Mouse (Mus musculus): Measurements from ENCODE around the gene Dpp4. TPM values are rescaled to one million over a fixed set of nuclear protein-coding genes. Genes with fewer than 3 reads are reported as not detected.

Gene Dpp4
- polyA plus RNA-seq (2015; fragmentation: Nextera tagmentation; extraction: Ambion mirVana) = 1.3 and 2.0 TPM in 2 replicates

GRCm38 (mm10) chr2:62412081-62412821 lies at the start of gene Dpp4:
Dpp4 (minus strand) TSS chr2:62412231.
- ATAC-seq = no peak
- H3K4me1 ChIP-seq (ENCODE audit: control insufficient read depth, insufficient read depth, low read length) = peaks cover 6% of the 10 kb centered on the region; the same call in 1 of the 2 replicates
- no peaks in the 10 kb centered on the region for H3K9me3 ChIP-seq (replicated peaks; ENCODE audit: control insufficient read depth, low read length, poor library complexity, severe bottlenecking)
- 48% methylated on average over 13 of the region's 13 CpGs for WGBS
- H3K27me3 ChIP-seq (ENCODE audit: control insufficient read depth, insufficient read depth, low read depth, low read length) = peaks cover 4% of the 10 kb centered on the region
- peak within 1 kb of the TSS; percentile 42 for H3K9ac ChIP-seq (ENCODE audit: low read depth, low read length)
- H3K36me3 ChIP-seq (ENCODE audit: control insufficient read depth, insufficient read depth, low read length) = no peaks in the 10 kb centered on the region
- H3K4me2 ChIP-seq (ENCODE audit: low read length) = peak within 1 kb of the TSS; percentile 74
- H3K27ac ChIP-seq (ENCODE audit: low read length) = no peak within 1 kb of the TSS
- H3K4me3 ChIP-seq (ENCODE audit: low read depth, low read length) = peak within 1 kb of the TSS; percentile 38

GRCm38 (mm10) chr2:62460815-62461450 lies 48.9 kb upstream of the Dpp4 start:
- Histone ChIP-seq H3K36me3 (ENCODE audit: control insufficient read depth, insufficient read depth, low read length) (no peaks in the 10 kb centered on the region), H3K27ac (ENCODE audit: low read length) (no peak overlapping the region), H3K9me3 (replicated peaks; ENCODE audit: control insufficient read depth, low read length, poor library complexity, severe bottlenecking) (no peaks in the 10 kb centered on the region), H3K9ac (ENCODE audit: low read depth, low read length) (no peak overlapping the region), H3K4me2 (ENCODE audit: low read length) (no peak overlapping the region), H3K4me1 (ENCODE audit: control insufficient read depth, insufficient read depth, low read length) (no peaks in the 10 kb centered on the region), H3K4me3 (ENCODE audit: low read depth, low read length) (no peak overlapping the region), H3K27me3 (ENCODE audit: control insufficient read depth, insufficient read depth, low read depth, low read length) (no peaks in the 10 kb centered on the region)
- WGBS = 91% methylated on average over 12 of the region's 12 CpGs
- ATAC-seq = no peak

- no peaks in the 10 kb centered on the region for H3K27me3 ChIP-seq (ENCODE audit: control insufficient read depth, insufficient read depth, low read depth, low read length)
- ATAC-seq = no peak
- H3K36me3 ChIP-seq (ENCODE audit: control insufficient read depth, insufficient read depth, low read length) = no peaks in the 10 kb centered on the region
- WGBS = 81% methylated on average over 7 of the region's 7 CpGs
- no peak overlapping the region for H3K9ac ChIP-seq (ENCODE audit: low read depth, low read length)
- H3K4me1 ChIP-seq (ENCODE audit: control insufficient read depth, insufficient read depth, low read length) = no peaks in the 10 kb centered on the region
- H3K4me3 ChIP-seq (ENCODE audit: low read depth, low read length) = no peak overlapping the region
- H3K4me2 ChIP-seq (ENCODE audit: low read length) = no peak overlapping the region
- no peaks in the 10 kb centered on the region for H3K9me3 ChIP-seq (replicated peaks; ENCODE audit: control insufficient read depth, low read length, poor library complexity, severe bottlenecking)
- H3K27ac ChIP-seq (ENCODE audit: low read length) = no peak overlapping the region
These were observed 48.2 kb upstream of the Dpp4 start for GRCm38 (mm10) chr2:62460231-62460710.

GRCm38 (mm10) chr2:62459241-62460174 lies 47.5 kb upstream of the Dpp4 start:
- no peaks in the 10 kb centered on the region for H3K4me1 ChIP-seq (ENCODE audit: control insufficient read depth, insufficient read depth, low read length)
- no peak overlapping the region for H3K4me3 ChIP-seq (ENCODE audit: low read depth, low read length)
- H3K4me2 ChIP-seq (ENCODE audit: low read length) = no peak overlapping the region
- H3K27ac ChIP-seq (ENCODE audit: low read length) = no peak overlapping the region
- WGBS = 71% methylated on average over 18 of the region's 18 CpGs
- H3K27me3 ChIP-seq (ENCODE audit: control insufficient read depth, insufficient read depth, low read depth, low read length) = no peaks in the 10 kb centered on the region
- no peaks in the 10 kb centered on the region for H3K36me3 ChIP-seq (ENCODE audit: control insufficient read depth, insufficient read depth, low read length)
- H3K9me3 ChIP-seq (replicated peaks; ENCODE audit: control insufficient read depth, low read length, poor library complexity, severe bottlenecking) = no peaks in the 10 kb centered on the region
- no peak for ATAC-seq
- no peak overlapping the region for H3K9ac ChIP-seq (ENCODE audit: low read depth, low read length)

- 35% methylated on average over 9 of the region's 9 CpGs for WGBS
- Histone ChIP-seq H3K36me3 (ENCODE audit: control insufficient read depth, insufficient read depth, low read length) (no peaks in the 10 kb centered on the region), H3K27ac (ENCODE audit: low read length) (no peak overlapping the region), H3K4me2 (ENCODE audit: low read length) (no peak overlapping the region), H3K4me3 (ENCODE audit: low read depth, low read length) (no peak overlapping the region), H3K27me3 (ENCODE audit: control insufficient read depth, insufficient read depth, low read depth, low read length) (no peaks in the 10 kb centered on the region), H3K4me1 (ENCODE audit: control insufficient read depth, insufficient read depth, low read length) (no peaks in the 10 kb centered on the region), H3K9ac (ENCODE audit: low read depth, low read length) (no peak overlapping the region), H3K9me3 (replicated peaks; ENCODE audit: control insufficient read depth, low read length, poor library complexity, severe bottlenecking) (no peaks in the 10 kb centered on the region)
- no peak for ATAC-seq
These were observed 46.0 kb upstream of the Dpp4 start for GRCm38 (mm10) chr2:62458070-62458469.

- WGBS = 86% methylated on average over 11 of the region's 11 CpGs
- no peaks in the 10 kb centered on the region for H3K4me1 ChIP-seq (ENCODE audit: control insufficient read depth, insufficient read depth, low read length)
- H3K27me3 ChIP-seq (ENCODE audit: control insufficient read depth, insufficient read depth, low read depth, low read length) = no peaks in the 10 kb centered on the region
- no peak overlapping the region for H3K9ac ChIP-seq (ENCODE audit: low read depth, low read length)
- no peak overlapping the region for H3K4me2 ChIP-seq (ENCODE audit: low read length)
- no peak for ATAC-seq
- no peak overlapping the region for H3K4me3 ChIP-seq (ENCODE audit: low read depth, low read length)
- no peak overlapping the region for H3K27ac ChIP-seq (ENCODE audit: low read length)
- no peaks in the 10 kb centered on the region for H3K36me3 ChIP-seq (ENCODE audit: control insufficient read depth, insufficient read depth, low read length)
- no peaks in the 10 kb centered on the region for H3K9me3 ChIP-seq (replicated peaks; ENCODE audit: control insufficient read depth, low read length, poor library complexity, severe bottlenecking)
These were observed 43.0 kb upstream of the Dpp4 start for GRCm38 (mm10) chr2:62454991-62455390.

- 73% methylated on average over 6 of the region's 6 CpGs for WGBS
- H3K9me3 ChIP-seq (replicated peaks; ENCODE audit: control insufficient read depth, low read length, poor library complexity, severe bottlenecking) = no peaks in the 10 kb centered on the region
These were observed 42.0 kb upstream of the Dpp4 start for GRCm38 (mm10) chr2:62454033-62454432.

GRCm38 (mm10) chr2:62450364-62450763 lies 38.3 kb upstream of the Dpp4 start:
- H3K27ac ChIP-seq (ENCODE audit: low read length) = no peak overlapping the region
- no peaks in the 10 kb centered on the region for H3K27me3 ChIP-seq (ENCODE audit: control insufficient read depth, insufficient read depth, low read depth, low read length)
- no peaks in the 10 kb centered on the region for H3K9me3 ChIP-seq (replicated peaks; ENCODE audit: control insufficient read depth, low read length, poor library complexity, severe bottlenecking)
- no peak overlapping the region for H3K9ac ChIP-seq (ENCODE audit: low read depth, low read length)
- no peak overlapping the region for H3K4me3 ChIP-seq (ENCODE audit: low read depth, low read length)
- H3K4me1 ChIP-seq (ENCODE audit: control insufficient read depth, insufficient read depth, low read length) = no peaks in the 10 kb centered on the region
- 91% methylated on average over 6 of the region's 6 CpGs for WGBS
- H3K4me2 ChIP-seq (ENCODE audit: low read length) = no peak overlapping the region
- no peaks in the 10 kb centered on the region for H3K36me3 ChIP-seq (ENCODE audit: control insufficient read depth, insufficient read depth, low read length)
- no peak for ATAC-seq

More at GRCm38 (mm10) chr2:62454033-62454432, 42.0 kb upstream of the Dpp4 start:
- no peak overlapping the region for H3K27ac ChIP-seq (ENCODE audit: low read length)
- no peaks in the 10 kb centered on the region for H3K27me3 ChIP-seq (ENCODE audit: control insufficient read depth, insufficient read depth, low read depth, low read length)
- ATAC-seq = no peak
- no peaks in the 10 kb centered on the region for H3K4me1 ChIP-seq (ENCODE audit: control insufficient read depth, insufficient read depth, low read length)
- no peak overlapping the region for H3K9ac ChIP-seq (ENCODE audit: low read depth, low read length)
- H3K36me3 ChIP-seq (ENCODE audit: control insufficient read depth, insufficient read depth, low read length) = no peaks in the 10 kb centered on the region
- no peak overlapping the region for H3K4me3 ChIP-seq (ENCODE audit: low read depth, low read length)
- H3K4me2 ChIP-seq (ENCODE audit: low read length) = no peak overlapping the region
